Mouse (Mus musculus) urinary bladder, adult 18-20 months (tissue): ENCODE measurements around the gene Cic.
"Not testable (repeated sequence)": the region's sequence is repeated elsewhere in the genome, so short reads cannot be mapped to it uniquely, and the experiment has no call there.

Experiments used
- DNase-seq, 2 experiments: peaks; one replicate each; pipeline ENCODE4 v3.0.0; 2022; ENCODE audit warnings: low spot score in 2 of 2, mixed read lengths in 2 of 2

The Cic gene

GRCm38 (mm10) chr7:25305956-25306613 is 38.6 kb downstream of the Cic start, which contains the start of gene Tmem145:
TSS of gene Tmem145 (plus strand) at chr7:25306106.
- no peak for DNase-seq

GRCm38 (mm10) chr7:25306614-25306996 is 39.1 kb downstream of the Cic start:
- no peak for DNase-seq

GRCm38 (mm10) chr7:25308702-25309318 is 41.3 kb downstream of the Cic start:
- DNase-seq = no peak

- no peak for DNase-seq
These were observed 41.9 kb downstream of the Cic start for GRCm38 (mm10) chr7:25309425-25309824.

- no peak for DNase-seq
These were observed 43.7 kb downstream of the Cic start for GRCm38 (mm10) chr7:25311193-25311592.

- DNase-seq = no peak
These were observed 45.8 kb downstream of the Cic start for GRCm38 (mm10) chr7:25313325-25313724.

- no peak for DNase-seq
These were observed 47.3 kb downstream of the Cic start for GRCm38 (mm10) chr7:25314606-25315305.

GRCm38 (mm10) chr7:25315306-25316041 is 48.0 kb downstream of the Cic start:
- no peak for DNase-seq

- DNase-seq = peak; percentile 87 to 93
These were observed 49.3 kb downstream of the Cic start, which contains the start of gene Megf8 for GRCm38 (mm10) chr7:25316532-25317445. TSS of gene Megf8 (plus strand) at chr7:25317164.

- DNase-seq = peak in 1 of 2 experiments; percentile 28
These were observed 50.0 kb downstream of the Cic start for GRCm38 (mm10) chr7:25317446-25317999.

GRCm38 (mm10) chr7:25322058-25322484 is 54.6 kb downstream of the Cic start:
- DNase-seq = no peak

- DNase-seq = no peak
These were observed 55.7 kb downstream of the Cic start for GRCm38 (mm10) chr7:25323219-25323618.

GRCm38 (mm10) chr7:25325431-25325830 is 57.9 kb downstream of the Cic start:
- DNase-seq = not testable (repeated sequence)

- DNase-seq = no peak
These were observed 58.7 kb downstream of the Cic start for GRCm38 (mm10) chr7:25326233-25326632.

- peak; percentile 29 to 44 for DNase-seq
These were observed 66.2 kb downstream of the Cic start for GRCm38 (mm10) chr7:25333596-25334307.

- no peak for DNase-seq
These were observed 67.0 kb downstream of the Cic start for GRCm38 (mm10) chr7:25334472-25334871.

GRCm38 (mm10) chr7:25339329-25339728 is 71.8 kb downstream of the Cic start:
- no peak for DNase-seq

GRCm38 (mm10) chr7:25341000-25341784 is 73.7 kb downstream of the Cic start:
- DNase-seq = no peak
